Mouse (Mus musculus) intestine, postnatal 0 days (tissue): ENCODE measurements around the gene Srp54c. TPM values are rescaled to one million over a fixed set of nuclear protein-coding genes. Genes with fewer than 3 reads are reported as not detected.
A peak's percentile ranks its signal among the peaks of the same experiment; 100 is the strongest.
"Not testable (repeated sequence)": the region's sequence is repeated elsewhere in the genome, so short reads cannot be mapped to it uniquely, and the experiment has no call there.

Experiments used
- ATAC-seq: fragments of 200-750 bp; cut with Nextera tagmentation; 2 replicates; pipeline ENCODE4 v1.8.0; 2017; ENCODE audit warnings: mild to moderate bottlenecking, moderate TSS enrichment, moderate library complexity
- H3K27ac ChIP-seq: fragments of 300-500 bp; sonication (generic); 2 replicates; pipeline ENCODE4 v1.5.1; 2014; ENCODE audit warnings: mild to moderate bottlenecking, low read depth, low read length, moderate library complexity
- H3K27me3 ChIP-seq: fragments of 300-500 bp; sonication (generic); replicated peaks from 2 replicates; pipeline ENCODE4 v1.6.1; 2014; ENCODE audit warnings: low read length, mixed read lengths; ENCODE audit not compliant: control insufficient read depth, insufficient read depth
- H3K36me3 ChIP-seq: fragments of 300-500 bp; sonication (generic); 2 replicates; pipeline ENCODE4 v1.6.1; 2014; ENCODE audit warnings: mild to moderate bottlenecking, moderate library complexity; ENCODE audit not compliant: control insufficient read depth, insufficient read depth
- H3K4me1 ChIP-seq: fragments of 300-500 bp; sonication (generic); replicated peaks from 2 replicates; pipeline ENCODE4 v1.6.1; 2014; ENCODE audit warnings: antibody characterized with exemption, low read length, mixed read lengths; ENCODE audit not compliant: control insufficient read depth, insufficient read depth
- H3K4me2 ChIP-seq: fragments of 300-500 bp; sonication (generic); replicated peaks from 2 replicates; pipeline ENCODE4 v1.6.1; 2014; ENCODE audit warnings: low read depth, mild to moderate bottlenecking, moderate library complexity
- H3K4me3 ChIP-seq: fragments of 300-500 bp; sonication (generic); 2 replicates; pipeline ENCODE4 v1.5.1; 2014; ENCODE audit warnings: low read depth, low read length
- H3K9ac ChIP-seq: fragments of 300-500 bp; sonication (generic); 2 replicates; pipeline ENCODE4 v1.6.1; 2014; ENCODE audit warnings: mild to moderate bottlenecking, low read depth, low read length
- H3K9me3 ChIP-seq: fragments of 300-500 bp; sonication (generic); 2 replicates; pipeline ENCODE4 v1.6.1; 2016; ENCODE audit warnings: mixed run types; ENCODE audit not compliant: control insufficient read depth
- WGBS: fragments of 180-500 bp; shearing (Covaris S2); extraction: QIAGEN DNeasy Blood & Tissue Kit; methylation state at CpG from one replicate; pipeline ENCODE4 v1.1.7; 2014; 5-methylcytosine and 5-hydroxymethylcytosine counted together
- polyA plus RNA-seq: library from polyadenylated mRNA; unstranded; fragments of >200 nt; fragmentation: Nextera tagmentation; extraction: Ambion mirVana; gene quantifications from 2 replicates; pipeline ENCODE4 v1.2.1, GENCODE M21; 2015

Srp54c gene
- polyA plus RNA-seq, result 60.0 and 64.6 TPM in 2 replicates

DNA sequence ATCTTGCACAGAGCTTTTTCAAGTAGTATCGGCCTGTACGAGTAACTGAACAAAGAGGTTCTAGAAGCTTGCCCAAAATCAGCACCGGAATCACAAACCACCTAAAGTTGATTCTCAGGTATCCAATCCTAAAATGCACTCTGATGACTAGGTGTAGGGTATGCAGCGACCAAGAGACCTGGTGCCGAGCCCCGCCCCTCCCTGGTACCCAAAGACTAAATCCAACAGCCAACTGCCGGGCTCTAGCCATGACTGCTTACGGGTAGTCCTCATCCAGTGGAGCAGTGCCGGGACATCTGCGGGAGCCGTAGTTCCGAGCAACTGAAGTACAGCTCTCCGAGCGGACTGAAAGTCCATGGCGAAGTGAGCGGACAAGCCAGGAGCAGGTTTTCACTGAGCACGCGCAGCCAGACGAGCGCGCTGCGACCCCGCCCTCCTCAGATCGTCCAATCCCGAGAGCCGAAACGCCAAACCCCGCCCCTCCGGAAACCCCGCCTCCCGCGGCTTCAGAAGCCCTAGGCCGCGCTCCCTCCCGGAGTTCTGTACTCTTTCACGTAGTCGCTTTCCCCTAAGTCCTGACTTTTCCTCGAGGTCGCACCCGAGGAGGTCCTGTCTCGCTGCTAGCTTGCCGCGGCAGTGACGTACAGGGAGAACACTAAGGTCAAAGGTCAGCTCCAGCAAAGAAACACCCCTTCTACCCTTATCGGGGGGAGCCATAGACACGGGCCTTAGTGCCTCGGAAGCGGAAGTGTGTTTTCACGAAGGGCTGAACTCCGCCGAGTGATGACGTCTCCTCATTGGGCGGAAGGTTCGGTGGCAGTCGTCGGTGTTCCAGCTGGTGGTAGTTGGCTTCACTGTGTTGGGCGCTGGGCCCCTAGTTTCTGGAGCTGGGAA lies at the start of gene Srp54c:
Gene Srp54c, plus strand, starts transcription at position 543 of the 894 bp plus-strand sequence.
- peak; percentile 97 for ATAC-seq
- H3K4me3 ChIP-seq, H3K9ac ChIP-seq, H3K9me3 ChIP-seq, H3K27me3 ChIP-seq, H3K4me1 ChIP-seq, H3K36me3 ChIP-seq, H3K27ac ChIP-seq: not testable (repeated sequence)
- H3K4me2 ChIP-seq, result 0 out of 2 replicates have a peak within 1 kb of the TSS, but pooled peaks have one; percentile 24
- no CpG with 5 or more reads among the region's 57 CpGs for WGBS

DNA sequence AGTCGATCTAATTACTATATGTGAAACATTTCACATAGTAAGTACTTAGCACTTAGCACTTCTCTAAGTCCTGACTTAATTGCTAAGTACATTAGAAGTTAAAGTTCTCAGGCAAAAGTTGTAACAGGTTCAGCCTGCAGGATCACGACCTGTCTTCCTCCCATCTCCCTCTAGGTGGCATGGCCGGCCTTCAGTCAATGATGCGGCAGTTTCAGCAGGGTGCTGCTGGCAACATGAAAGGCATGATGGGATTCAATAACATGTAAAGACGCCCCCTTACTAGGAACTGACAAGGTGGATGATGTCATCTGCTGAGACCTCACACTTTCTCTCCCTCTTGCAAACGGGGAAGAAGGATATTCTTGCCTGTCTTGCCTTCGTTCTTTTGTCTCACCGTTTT lies 42.3 kb upstream of the Srp54c start:
- not testable (repeated sequence) for H3K27ac ChIP-seq, H3K4me2 ChIP-seq, H3K27me3 ChIP-seq, H3K9ac ChIP-seq, ATAC-seq, H3K4me3 ChIP-seq, H3K36me3 ChIP-seq, H3K9me3 ChIP-seq, H3K4me1 ChIP-seq
- WGBS, result no CpG with 5 or more reads among the region's 8 CpGs

DNA sequence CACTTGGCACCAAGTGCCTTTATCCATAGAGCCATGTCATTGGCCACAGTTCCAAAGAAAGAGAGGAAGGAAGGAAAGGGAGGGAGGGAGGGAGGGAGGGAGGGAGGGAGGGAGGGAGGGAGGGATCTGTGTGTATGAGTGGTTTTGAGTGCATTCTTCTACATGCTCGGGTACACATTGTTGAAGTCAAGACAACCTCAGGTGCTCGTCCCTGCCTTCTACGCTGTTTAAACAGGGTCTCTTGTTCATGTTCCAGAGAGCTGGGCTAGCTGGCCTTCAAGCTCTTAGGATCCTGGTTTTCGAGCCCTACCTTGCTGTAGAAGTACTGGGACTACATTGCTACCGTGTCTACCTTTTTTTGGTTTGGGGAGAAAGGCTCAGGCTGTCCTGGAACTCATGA lies 40.8 kb upstream of the Srp54c start:
- not testable (repeated sequence) for H3K4me2 ChIP-seq, H3K9ac ChIP-seq, H3K27me3 ChIP-seq, H3K4me1 ChIP-seq, H3K9me3 ChIP-seq, H3K4me3 ChIP-seq, H3K27ac ChIP-seq, ATAC-seq, H3K36me3 ChIP-seq
- WGBS, result no CpG with 5 or more reads among the region's 5 CpGs

DNA sequence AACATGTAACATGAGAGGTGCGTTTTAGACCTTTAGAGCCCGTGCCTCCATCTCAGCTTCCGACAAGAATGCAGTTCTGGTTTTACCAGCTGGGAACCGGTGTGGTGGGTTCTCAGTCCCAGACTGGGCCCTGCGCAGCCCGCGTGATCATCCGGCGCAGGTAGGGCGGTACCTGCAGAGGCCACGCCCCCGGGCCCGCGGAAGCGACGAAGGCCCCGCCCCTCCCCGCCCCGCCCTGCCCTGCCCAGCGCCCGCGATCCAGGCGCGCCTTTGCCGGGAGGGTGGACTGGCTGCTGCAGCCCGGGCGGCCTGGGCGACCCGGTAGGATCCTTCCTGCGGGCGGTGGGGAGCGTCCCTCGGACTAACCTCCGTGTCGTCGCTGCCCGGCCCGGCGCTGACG lies 30.7 kb upstream of the Srp54c start, which contains the start of gene 1700047I17Rik2:
Gene 1700047I17Rik2, plus strand, starts transcription at position 287 of the 400 bp plus-strand sequence.
- not testable (repeated sequence) for H3K9ac ChIP-seq, H3K4me1 ChIP-seq, H3K36me3 ChIP-seq, H3K27me3 ChIP-seq, H3K27ac ChIP-seq, H3K4me2 ChIP-seq, H3K9me3 ChIP-seq, H3K4me3 ChIP-seq
- no CpG with 5 or more reads among the region's 40 CpGs for WGBS
- ATAC-seq, result peak; percentile 97

DNA sequence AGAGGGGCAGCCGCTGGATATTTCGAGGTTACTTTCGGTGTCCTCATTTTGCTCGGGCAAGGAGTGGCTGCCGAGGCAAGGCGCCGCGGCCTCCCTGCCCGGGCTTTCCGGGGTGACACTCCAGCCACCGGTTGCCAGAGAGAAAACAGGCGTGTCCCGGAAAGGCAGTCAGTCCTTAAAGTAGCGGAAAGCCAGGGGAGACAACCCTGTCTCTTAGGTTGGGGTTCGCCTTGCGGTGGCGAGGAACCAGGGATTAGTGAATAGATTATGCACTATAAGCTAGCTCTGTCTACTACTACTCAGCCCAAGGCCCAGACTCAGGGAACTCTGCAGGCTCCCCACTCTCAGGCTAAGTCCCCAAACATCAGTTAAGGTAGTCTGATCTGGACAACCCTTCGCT lies 30.2 kb upstream of the Srp54c start:
- not testable (repeated sequence) for H3K4me3 ChIP-seq, H3K27me3 ChIP-seq, H3K4me2 ChIP-seq, H3K9me3 ChIP-seq, H3K4me1 ChIP-seq, H3K9ac ChIP-seq, H3K27ac ChIP-seq, H3K36me3 ChIP-seq
- no CpG with 5 or more reads among the region's 18 CpGs for WGBS
- peak; percentile 60 for ATAC-seq

DNA sequence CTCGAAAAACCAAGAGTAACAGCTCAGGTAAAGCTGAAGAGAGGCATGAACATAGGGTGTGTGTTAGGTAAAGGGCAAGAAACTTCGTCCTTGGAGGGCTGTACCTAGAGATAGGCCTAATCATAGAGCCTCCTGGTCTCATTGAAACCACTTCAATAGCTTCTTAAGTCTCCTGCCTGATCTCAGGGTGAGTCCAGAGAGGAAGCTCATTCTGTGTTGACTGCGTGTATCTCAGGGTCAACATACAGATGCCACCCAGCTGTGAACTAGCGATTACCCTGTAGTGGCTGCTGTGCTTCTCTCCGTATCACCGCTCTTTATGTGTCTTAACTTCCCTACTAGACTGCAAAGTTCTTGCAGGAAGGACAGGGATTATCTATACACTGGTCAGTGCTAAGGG lies 17.0 kb upstream of the Srp54c start:
- H3K27me3 ChIP-seq, H3K9ac ChIP-seq, H3K4me1 ChIP-seq, H3K36me3 ChIP-seq, H3K27ac ChIP-seq, ATAC-seq, H3K4me2 ChIP-seq, H3K9me3 ChIP-seq, H3K4me3 ChIP-seq: not testable (repeated sequence)
- no CpG with 5 or more reads among the region's 6 CpGs for WGBS

DNA sequence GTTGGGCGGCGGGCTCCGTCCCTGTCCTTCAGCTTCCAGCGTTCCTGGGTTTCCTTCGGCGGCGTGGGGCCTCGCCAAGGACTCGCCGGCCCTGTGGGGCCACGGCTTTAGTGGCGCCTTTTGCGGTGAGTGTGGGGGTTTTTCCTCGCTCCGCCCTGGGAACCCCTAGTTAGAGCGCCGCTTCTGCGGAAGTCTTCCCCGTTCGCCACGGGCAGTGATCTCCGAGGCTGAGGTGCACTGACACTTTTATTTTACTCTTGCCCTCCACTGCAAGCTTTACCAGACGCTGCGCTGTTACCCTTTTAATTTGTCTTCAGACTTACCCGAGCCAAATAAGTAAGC lies 523 bp downstream of the Srp54c start:
- H3K4me2 ChIP-seq, result 0 out of 2 replicates have a peak overlapping the region, but pooled peaks have one; percentile 24
- H3K36me3 ChIP-seq, H3K4me1 ChIP-seq, H3K27ac ChIP-seq, H3K9ac ChIP-seq, H3K9me3 ChIP-seq, H3K27me3 ChIP-seq, H3K4me3 ChIP-seq: not testable (repeated sequence)
- ATAC-seq, result peak; percentile 17
- 0% methylated on average over 9 of the region's 25 CpGs for WGBS

DNA sequence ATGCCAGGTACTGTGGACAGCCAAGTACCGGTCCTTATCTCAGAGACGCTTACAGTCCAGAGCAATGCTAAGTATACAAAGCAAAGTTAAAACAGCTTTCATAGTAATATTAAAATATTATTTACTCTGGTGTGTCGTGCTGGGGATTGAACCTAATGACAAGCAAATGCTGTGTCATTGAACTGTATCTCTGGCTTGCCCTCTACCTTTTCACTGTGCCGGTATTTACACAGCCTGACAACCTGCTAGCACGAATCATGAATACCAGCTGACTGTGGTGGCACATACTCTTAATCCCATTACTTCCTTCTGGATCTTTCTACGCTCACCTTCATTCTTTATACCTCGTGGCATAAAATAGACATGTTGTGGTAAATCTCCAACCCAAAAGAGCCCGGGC lies 12.3 kb downstream of the Srp54c start:
- not testable (repeated sequence) for H3K4me3 ChIP-seq, ATAC-seq, H3K27ac ChIP-seq, H3K9me3 ChIP-seq, H3K4me2 ChIP-seq, H3K27me3 ChIP-seq, H3K9ac ChIP-seq, H3K4me1 ChIP-seq, H3K36me3 ChIP-seq
- no CpG with 5 or more reads among the region's 8 CpGs for WGBS

DNA sequence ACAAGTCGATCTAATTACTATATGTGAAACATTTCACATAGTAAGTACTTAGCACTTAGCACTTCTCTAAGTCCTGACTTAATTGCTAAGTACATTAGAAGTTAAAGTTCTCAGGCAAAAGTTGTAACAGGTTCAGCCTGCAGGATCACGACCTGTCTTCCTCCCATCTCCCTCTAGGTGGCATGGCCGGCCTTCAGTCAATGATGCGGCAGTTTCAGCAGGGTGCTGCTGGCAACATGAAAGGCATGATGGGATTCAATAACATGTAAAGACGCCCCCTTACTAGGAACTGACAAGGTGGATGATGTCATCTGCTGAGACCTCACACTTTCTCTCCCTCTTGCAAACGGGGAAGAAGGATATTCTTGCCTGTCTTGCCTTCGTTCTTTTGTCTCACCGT lies 32.0 kb downstream of the Srp54c start:
- ATAC-seq, H3K27ac ChIP-seq, H3K4me2 ChIP-seq, H3K4me3 ChIP-seq, H3K9me3 ChIP-seq, H3K9ac ChIP-seq, H3K27me3 ChIP-seq, H3K4me1 ChIP-seq: not testable (repeated sequence)
- no CpG with 5 or more reads among the region's 8 CpGs for WGBS
- peaks cover 10% of the 10 kb centered on the region; the same call in 1 of the 2 replicates for H3K36me3 ChIP-seq
